Mouse (Mus musculus) megakaryocyte, adult 5-6 weeks (primary cell): ENCODE data around the gene Baiap2. TPM values are rescaled to one million over a fixed set of nuclear protein-coding genes. Genes with fewer than 3 reads are reported as not detected.

Experiments used
- ATAC-seq: 2 replicates; pipeline ENCODE4 v1.8.0; 2016; ENCODE audit warnings: mild to moderate bottlenecking, inconsistent platforms; ENCODE audit not compliant: poor library complexity, severe bottlenecking
- total RNA-seq, 2 experiments: library from RNA; stranded (forward) in 1 of 2; stranded (reverse) in 1 of 2; fragments of 153-499, 151-499 nt in 1 of 2; fragments of 221-1000, 200-1000 nt in 1 of 2; gene quantifications; 2 replicates each; pipeline versions ENCODE4 v1.2.3 to v1.2.4; 2015 to 2017

Gene Baiap2
- total RNA-seq, 2 experiments from 2014 or later = 6.2 TPM

DNA sequence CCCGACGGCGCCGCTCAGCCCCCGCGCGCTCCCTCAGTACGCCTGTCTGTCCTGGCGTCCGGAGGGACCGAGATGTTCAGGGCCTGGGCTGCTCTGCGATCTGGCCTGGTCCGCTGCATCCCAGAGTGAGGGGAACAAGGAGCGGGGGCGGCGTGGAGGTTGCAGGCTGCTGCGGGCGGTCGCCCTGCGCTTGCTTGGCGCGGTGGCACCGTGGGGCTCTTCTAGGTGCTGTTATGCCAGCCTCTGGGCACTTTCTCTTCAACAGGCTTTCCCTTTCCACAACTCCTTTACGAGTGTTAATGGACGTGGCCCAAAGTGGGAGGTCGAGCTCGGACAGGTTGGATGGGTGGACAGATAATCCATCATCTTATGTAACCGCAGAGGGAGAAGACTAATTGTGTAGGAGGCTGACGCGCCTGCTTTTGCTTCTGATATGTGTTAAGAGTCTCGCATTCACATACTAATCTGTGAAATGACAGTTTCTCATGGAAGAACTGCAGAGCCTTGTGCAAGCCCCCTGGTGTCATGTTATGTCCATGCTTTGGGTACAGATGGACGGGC lies 945 bp downstream of the Baiap2 start:
- peak; percentile 6; the same call in 1 of the 2 replicates for ATAC-seq

DNA sequence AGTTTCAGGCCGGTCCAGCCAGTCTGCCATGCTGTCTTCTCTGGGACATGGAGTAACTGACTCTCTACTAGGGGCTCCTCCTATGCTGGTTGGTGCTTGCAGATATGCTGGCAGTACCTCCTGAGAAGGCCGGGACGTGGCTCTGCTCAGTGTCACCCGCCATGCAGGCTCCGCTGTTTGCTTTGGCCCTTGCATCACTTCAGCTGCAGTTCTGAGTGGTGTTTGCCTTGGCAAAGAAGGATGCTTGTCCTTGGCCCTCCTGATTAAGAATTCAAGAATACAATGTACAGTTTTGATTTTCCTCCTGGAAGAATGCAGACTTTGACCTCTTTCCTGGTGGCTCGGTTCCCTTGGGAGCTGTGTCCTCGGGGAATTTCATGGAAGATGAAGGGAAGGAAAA lies 2.8 kb downstream of the Baiap2 start:
- no peak for ATAC-seq

DNA sequence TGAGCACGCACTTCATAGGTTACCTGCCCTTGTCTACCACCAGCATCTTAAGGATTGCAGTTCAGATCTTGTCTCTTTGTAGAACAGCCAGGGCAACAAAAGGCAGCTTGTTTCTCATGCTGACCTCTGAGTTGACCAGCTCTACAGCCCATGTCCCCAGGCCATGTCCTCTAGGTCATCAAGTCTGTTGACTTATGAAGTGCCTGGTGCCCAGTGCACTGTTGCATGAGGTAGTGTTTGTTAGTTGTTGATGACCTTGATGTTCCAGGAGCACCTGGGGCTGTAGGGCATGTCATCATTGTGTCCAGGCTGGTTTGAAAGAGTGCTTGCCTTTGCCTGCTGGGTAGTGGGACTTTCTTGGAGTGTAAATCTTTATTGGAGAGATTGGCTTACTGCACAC lies 4.9 kb downstream of the Baiap2 start:
- no peak for ATAC-seq

DNA sequence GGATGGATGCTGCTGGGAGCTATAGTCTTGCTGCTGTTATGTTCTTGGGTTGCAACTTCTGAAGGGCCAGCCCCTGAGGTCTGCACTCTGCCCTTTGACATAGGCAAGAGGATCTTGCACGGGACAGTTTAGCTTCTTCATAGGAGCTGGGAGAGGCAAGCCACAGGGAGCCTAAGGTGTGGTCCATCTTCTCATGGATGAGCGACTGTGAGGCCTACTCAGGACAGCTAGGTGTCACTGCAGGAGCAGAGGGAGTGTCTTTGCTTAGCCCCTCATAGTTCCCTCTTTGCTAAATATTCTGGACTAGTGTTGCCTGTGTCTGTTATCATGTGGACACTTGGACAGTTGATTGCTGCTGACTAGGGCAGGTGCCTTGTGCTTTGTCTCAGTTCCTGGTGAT lies 5.3 kb downstream of the Baiap2 start:
- no peak for ATAC-seq

DNA sequence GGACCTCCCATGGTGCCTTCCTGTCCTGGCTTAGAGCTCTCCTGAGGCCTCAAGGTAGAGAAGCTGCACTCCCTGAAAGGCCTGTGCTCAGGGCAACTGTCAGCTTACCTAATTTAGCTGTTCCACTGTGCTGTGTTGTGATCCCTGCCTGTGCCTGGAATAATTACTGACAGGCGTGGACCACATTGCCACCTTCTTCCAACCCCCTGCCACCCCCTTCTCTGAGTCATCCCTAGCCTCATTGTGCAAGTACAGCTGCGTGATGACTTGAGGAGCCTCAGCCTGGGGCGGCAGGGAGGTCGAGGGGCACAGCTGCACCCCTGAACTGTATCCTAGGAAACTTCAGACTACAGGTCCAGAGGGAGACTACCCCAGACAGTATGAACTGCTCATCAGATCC lies 5.7 kb downstream of the Baiap2 start:
- no peak for ATAC-seq

DNA sequence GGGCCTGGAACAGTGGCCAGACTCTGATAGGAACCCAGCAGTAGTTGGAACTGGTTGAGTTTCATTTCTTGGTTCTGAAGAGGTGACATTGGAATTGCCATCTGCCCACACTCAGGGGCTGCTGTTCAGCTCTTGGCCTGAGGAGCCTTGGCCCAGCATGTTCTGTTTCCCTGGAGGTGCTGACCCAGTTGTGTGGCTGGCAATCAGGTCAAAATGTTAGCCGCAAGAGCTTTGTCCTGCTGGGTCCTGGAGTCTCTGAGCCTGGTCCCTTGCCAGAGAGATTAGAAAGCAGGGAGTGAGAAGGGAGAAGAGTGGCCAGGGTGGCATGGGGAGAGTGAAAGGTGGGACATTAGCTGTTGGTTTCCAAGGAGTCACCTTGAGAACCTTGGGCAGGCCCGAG lies 6.2 kb downstream of the Baiap2 start:
- no peak for ATAC-seq

DNA sequence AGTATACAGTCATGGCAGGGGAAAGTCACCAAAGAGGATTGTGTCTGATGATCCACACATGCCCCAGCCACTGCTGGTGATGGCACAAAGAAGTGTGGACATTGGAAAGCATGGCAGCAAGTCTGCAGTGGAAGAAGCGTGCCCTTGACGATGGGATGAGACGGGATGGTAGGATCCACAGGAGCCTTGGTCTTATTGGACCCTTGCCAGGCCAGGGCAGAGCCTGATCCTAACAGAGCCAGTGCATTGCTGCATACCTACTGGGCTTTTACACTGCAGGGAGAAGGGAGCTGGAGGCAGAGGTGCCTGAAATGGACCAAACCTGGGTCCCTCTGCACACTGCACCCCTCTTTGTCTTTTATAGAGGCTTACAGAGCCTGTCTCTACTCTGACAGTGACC lies 8.0 kb downstream of the Baiap2 start:
- no peak for ATAC-seq

DNA sequence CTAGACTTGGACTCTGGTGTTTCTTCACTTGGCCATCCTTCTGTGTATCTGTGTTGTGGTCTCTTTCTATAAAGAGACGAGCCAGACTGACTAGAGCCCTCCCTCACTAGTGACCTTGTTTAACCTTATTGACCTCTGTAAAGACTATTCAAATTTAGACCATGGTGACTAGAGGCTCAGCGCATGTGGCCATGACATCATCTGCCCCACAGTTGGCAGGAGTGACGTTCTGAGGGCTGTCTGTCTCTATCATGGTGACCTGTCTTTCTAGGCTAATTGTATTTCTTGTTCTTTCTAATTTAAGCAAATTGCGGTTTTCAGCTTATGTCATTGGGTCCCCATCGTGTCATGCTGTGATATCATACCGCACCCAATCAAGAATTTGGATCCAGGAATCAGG lies 8.8 kb downstream of the Baiap2 start:
- no peak for ATAC-seq

DNA sequence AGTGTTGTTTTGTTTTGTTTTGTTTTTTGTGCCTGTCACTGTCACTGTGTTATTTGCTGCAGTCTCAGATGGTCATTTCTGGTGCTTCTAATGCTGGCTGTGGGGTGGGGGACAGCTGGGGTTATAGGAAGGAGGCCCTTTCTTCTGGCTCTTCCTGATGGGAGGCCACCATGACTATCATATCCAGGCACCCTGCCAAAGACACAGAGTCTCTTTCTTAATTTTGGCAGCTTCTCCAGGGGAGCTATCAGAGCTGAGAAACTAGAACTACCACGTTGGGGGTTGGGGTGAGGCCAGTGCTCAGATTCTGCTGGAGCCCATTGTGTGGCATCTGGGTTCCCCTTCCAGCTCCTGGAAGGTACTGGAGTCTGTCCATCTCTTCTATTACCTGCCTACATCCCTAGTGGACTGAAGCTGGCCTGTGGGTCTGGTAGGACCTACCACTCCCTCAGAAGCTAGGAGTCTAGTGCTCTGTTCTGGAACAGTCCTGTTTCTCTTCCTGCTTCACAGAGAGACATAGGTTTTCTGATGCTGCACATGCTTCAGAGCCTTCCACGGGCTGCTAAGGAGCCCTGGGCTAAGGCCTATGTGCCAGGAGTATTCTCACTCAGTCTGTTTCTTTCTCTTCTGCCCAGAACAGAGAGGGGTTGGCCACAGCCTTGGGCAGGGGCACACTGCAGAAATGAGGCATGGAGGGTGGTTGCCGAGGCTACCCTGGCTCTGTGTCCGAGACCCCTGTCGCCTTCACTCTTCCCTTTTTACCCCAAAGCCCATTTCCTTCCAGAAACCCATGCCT lies 10.1 kb downstream of the Baiap2 start:
- ATAC-seq = no peak

DNA sequence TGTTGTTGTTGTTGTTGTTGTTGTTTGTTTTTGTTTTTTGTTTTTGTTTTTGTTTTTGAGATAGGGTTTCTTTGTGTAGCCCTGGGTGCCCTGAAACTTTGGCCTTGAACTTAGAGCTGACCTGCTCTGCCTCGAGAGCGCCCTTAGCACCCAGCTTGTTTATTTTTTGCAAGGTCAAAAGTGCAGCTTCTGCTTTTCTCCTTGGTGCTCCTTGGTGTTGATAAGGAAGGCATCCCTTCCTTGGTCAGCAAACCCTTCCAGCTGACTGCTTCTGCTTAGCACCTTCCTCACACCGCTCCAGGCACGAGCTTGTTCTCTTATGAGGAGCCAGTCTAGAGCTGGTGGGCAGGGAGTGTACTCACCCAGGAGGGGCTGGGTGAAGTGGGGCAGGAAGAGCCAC lies 11.7 kb downstream of the Baiap2 start:
- peak; percentile 58 for ATAC-seq

DNA sequence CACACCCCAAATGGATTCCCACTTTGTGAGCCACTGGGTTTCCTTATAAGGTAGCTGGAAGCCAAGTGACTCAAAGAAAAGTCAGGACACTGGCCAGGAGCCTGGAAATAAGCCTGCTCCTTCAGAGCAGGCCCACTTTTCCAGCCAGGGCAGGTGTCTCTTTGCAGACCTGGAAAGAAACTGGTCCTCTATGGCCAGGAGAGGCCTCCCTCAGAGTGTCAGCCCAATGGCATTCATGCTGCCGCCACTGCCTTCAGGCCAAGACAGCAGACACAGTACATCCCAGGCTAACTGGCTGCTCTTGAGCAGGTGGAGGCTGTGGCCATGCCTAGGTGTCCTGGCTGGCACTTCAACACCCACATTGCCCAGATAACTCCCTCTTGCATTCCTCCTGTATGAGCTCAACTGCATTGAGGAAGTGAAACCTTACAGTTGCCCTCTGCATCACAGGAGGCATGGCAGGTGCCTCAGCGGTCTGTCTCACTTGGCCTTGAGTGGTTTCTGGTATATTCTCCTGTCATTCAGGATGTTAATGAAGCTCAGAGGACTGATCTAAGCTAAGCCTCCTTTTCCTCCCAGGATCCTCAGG lies 12.3 kb downstream of the Baiap2 start:
- ATAC-seq = peak; percentile 76

DNA sequence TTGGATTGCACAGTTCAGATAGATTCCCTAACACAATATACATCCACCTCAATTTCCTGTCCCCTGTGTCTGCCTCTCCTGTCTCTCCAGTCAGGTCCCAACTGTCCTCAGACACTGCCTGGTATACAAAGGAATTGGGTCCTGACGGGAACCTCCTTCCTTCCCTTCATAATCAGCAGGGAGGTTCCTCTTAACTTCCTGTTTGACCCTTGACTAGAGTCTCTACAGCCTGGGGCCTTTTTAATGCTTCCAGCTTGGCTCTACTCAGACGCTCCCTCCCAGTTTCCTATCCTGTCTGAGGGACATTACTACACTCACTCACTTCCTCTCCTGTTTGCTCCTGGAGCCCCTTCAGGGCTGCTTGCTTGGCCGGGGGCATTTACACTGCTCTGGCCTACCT lies 12.9 kb downstream of the Baiap2 start:
- peak; percentile 43 for ATAC-seq

DNA sequence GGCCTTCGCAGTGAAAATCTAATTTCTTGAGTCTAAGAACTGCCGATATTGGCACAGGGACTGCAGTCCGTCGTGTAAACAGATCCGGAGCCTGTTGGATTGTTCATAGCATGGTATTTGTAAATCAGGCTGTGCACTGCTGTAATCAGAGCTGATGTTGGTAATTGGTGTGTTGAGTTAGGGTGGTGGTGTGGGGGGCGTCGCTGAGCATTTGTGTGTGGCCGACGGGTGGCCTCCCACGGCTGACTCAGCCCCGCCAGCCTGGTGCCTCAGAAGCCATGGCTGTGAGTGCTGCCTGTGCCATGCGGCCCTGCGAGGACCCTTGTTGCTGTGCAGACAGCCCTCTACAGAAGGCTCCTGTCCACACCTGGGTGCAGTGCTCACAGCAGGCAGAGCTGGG lies 14.0 kb downstream of the Baiap2 start:
- no peak for ATAC-seq

DNA sequence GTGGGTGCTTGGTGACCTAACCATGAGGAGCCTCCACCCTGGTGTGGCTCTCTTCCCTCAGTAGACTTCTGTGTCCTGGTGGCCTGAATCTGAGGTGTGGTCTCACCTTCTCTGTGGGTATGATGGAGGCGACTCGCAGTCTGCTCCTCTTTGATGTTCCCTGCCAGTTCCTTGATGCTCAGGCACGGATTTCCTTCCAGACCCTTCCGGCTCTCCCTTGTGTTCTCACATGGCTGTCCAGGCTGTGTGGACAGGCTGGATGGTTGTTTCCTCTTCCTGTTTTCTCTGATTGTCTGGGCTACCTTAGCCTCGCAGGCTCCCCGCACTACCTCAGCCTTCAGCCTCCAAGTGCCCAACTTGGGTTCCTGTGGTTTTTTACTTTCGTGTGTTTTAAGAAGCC lies 16.3 kb downstream of the Baiap2 start:
- ATAC-seq = no peak

DNA sequence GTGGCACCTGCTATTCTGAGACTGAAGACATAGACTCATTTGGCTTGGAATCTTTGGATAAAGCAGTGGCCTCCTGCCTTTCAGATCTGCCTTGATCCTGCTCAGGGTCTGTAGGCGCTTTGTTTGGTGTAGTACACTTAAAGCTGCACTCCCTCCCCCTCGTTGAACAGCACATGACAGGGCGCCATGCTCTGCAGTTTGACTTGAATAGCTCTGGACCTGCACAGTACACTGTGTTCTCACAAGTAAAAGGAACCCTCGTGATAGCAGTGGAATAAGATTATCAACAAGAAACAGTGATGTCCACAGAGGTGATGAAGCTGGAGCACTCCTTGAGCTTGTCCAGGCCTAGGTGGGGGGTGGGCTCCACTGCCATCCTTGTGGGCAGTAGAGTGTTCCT lies 17.2 kb downstream of the Baiap2 start:
- ATAC-seq = no peak

DNA sequence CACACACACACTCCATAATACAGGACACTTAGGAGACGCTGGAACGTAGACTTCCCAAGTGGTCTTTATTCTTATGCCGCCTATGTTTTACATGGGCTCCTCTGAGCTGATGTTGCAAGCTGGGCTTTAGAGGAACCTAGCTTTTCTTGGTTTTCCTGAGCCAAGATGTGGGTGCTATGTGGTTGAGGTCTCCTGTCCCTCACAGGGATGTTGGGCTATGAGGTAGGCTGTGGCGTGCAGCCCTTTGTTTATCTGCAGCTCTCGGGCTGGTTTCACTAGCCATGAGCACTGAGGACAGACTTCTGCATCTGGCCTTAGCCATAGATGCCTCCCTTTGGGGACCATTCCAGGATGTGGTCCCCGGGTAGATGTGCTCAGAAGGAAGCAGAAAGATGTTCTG lies 18.1 kb downstream of the Baiap2 start:
- ATAC-seq = peak; percentile 66

DNA sequence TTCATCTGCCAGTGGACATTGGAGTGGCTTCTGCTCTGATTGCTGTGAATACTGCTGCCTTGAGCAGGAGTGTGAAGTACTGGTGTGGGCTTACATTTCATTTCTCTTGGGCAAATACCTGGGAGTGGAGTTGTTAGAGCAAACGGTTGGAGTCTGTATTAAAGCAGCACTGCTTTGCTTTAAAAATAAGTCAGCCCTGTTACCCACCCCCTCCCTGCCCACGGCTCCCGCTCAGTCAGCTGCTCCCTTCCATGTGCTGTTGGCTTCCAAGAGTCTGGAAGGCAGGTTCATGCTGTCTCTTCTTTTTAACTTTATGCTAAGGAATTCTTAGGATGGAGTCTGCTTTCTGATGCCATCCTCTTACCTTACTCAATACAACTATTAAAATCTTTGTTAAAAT lies 18.9 kb downstream of the Baiap2 start:
- ATAC-seq = no peak

DNA sequence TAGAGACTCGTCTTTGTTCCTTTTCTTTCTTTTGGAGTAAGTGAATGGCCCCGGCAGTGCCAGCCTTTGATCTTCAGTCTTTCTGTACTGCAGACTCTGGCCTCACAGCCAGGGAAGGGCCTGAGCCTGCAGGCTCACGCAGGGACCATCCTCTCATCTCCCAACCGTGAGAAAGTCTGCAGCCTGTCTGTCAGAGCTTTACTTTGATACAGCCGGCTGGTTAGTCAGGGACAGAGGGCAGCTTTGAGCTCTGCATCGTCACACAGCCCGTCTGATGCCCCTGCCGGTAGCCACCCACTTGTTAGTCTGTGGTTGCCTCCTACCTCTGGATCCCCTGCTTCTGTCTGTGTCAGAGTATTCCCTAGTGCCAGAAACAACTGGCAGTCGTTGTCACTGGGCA lies 22.5 kb downstream of the Baiap2 start:
- no peak for ATAC-seq

DNA sequence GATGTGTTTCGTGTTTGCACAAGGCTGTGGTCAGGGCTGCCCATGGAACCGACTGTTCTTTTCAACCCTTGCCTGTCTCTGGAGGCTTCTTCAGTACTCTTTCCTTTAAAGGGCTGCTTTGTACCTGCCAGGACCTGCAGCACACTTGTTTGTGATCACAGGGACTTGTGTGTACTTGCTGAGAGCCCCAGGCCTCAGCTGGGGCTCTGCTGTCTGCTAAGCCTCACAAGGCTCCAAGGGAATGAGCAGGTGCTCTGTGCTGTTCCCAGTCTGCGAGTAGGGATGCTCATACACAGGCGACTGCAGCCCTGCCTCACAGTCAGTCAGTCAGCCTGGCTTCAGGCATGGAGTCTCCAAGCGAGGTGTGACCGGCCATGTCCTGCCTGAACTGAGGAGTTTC lies 23.7 kb downstream of the Baiap2 start:
- no peak for ATAC-seq

DNA sequence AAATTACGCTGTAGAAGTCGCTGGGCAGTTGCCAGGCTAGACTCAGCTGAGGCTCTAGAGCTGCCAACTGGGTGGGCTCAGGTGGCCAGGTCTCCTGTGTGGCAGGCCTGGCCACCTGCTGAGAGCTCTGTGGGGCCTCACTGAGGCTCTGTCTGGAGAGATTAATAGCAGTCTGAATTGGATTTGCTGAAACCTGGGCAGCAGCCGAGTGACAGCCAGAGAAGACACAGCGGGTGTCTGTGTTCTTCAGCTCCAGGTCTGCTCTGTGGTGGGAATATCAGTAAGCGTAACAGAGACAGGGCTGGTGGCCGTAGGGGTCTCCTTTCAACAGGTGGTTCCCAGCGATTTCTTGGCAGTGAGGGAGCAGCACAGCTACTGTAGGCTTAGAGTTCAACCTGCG lies 24.8 kb downstream of the Baiap2 start:
- ATAC-seq = no peak

DNA sequence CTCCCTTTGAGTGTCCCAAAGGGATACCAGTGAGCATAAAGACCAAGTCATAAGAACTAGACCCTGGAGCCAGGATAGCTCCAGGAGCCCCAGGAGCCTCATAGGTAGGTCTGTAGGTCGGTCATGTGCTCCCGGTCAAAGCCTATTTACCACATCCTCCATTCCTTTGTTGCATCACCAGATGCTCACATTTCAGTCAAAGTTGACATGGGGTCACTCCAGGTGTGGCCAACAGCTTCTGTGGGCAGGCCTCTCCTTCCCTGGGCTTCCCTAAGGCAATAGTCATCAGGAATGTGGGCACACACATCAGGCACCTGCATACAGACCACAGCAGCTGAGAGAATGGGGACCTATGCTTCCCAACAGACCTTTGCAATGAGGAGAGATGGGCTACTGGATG lies 25.3 kb downstream of the Baiap2 start:
- no peak for ATAC-seq

DNA sequence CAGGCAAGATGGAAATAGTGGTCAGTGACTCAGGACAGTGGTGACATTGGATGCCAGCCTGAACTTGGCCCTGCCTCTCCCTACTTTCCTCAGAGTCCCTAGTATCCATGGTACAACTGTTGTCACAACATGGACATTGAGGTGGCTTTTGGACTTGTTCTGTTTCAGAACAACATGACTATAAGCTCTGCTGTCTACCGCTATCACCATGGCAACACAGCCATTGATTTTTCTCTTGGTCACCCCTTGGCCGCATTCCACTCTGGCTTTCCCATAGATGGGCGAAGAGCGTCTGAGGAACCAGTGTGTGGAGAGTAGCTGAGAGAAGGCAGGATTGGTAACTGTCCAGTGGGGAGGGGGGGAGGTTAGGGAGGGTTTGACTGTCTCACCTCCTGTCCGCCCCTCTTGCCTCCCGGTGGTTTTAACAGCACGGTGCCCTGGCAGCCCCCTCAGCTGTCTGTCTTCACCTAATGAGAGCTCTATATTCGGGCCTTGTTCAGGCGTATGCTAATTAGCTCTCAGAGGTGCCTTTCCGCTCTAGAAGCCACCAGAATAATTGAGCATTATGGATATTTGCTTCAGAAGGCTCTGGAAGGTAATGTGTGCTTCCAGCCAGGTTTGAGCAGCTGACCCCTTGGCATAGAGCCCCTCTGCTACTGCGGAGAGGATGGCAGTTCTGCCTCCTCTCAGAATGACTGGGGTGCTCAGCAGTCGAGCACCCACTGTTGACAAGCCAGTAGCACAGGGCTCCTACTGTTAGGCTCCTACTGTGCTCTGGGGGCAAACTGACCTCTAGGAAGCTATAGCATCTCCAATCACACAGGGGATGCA lies 27.7 kb downstream of the Baiap2 start:
- no peak for ATAC-seq
